Mouse (Mus musculus) kidney, adult 11 months (tissue): ENCODE measurements around the gene Rhbdd1.
A peak's percentile ranks its signal among the peaks of the same experiment; 100 is the strongest.

Source experiments
- DNase-seq: peaks from one replicate; pipeline ENCODE4 v3.0.0; 2022

The Rhbdd1 gene

GRCm38 (mm10) chr1:82371636-82372428 lies 55.6 kb downstream of the Rhbdd1 start:
- DNase-seq, result no peak

GRCm38 (mm10) chr1:82373924-82374323 lies 57.7 kb downstream of the Rhbdd1 start:
- no peak for DNase-seq

- DNase-seq, result peak; percentile 11
Measured at GRCm38 (mm10) chr1:82374831-82375358, 58.6 kb downstream of the Rhbdd1 start.

- DNase-seq, result no peak
Measured at GRCm38 (mm10) chr1:82375452-82375851, 59.2 kb downstream of the Rhbdd1 start.

- DNase-seq, result no peak
Measured at GRCm38 (mm10) chr1:82381946-82382345, 65.7 kb downstream of the Rhbdd1 start.

- no peak for DNase-seq
Measured at GRCm38 (mm10) chr1:82384106-82384505, 67.9 kb downstream of the Rhbdd1 start.

- no peak for DNase-seq
Measured at GRCm38 (mm10) chr1:82385054-82385453, 68.8 kb downstream of the Rhbdd1 start.

GRCm38 (mm10) chr1:82385827-82386230 lies 69.6 kb downstream of the Rhbdd1 start:
- no peak for DNase-seq

GRCm38 (mm10) chr1:82386814-82387771 lies 70.8 kb downstream of the Rhbdd1 start:
- no peak for DNase-seq

GRCm38 (mm10) chr1:82389371-82389770 lies 73.1 kb downstream of the Rhbdd1 start:
- DNase-seq, result no peak

- DNase-seq, result peak; percentile 4
Measured at GRCm38 (mm10) chr1:82395371-82395770, 79.1 kb downstream of the Rhbdd1 start.

GRCm38 (mm10) chr1:82407786-82408185 lies 91.5 kb downstream of the Rhbdd1 start:
- no peak for DNase-seq

- DNase-seq, result no peak
Measured at GRCm38 (mm10) chr1:82409271-82409670, 93.0 kb downstream of the Rhbdd1 start.

- DNase-seq, result no peak
Measured at GRCm38 (mm10) chr1:82410548-82410947, 94.3 kb downstream of the Rhbdd1 start.

GRCm38 (mm10) chr1:82411521-82411920 lies 95.3 kb downstream of the Rhbdd1 start:
- no peak for DNase-seq

GRCm38 (mm10) chr1:82412085-82412484 lies 95.8 kb downstream of the Rhbdd1 start:
- DNase-seq, result no peak

GRCm38 (mm10) chr1:82414434-82415045 lies 98.3 kb downstream of the Rhbdd1 start:
- no peak for DNase-seq

GRCm38 (mm10) chr1:82415641-82416040 lies 99.4 kb downstream of the Rhbdd1 start:
- no peak for DNase-seq

- DNase-seq, result no peak
Measured at GRCm38 (mm10) chr1:82427729-82428128, 111.5 kb downstream of the Rhbdd1 start.

GRCm38 (mm10) chr1:82429061-82429460 lies 112.8 kb downstream of the Rhbdd1 start:
- DNase-seq, result peak; percentile 69

- peak; percentile 62 for DNase-seq
Measured at GRCm38 (mm10) chr1:82432919-82433648, 116.8 kb downstream of the Rhbdd1 start.

- DNase-seq, result no peak
Measured at GRCm38 (mm10) chr1:82433649-82434005, 117.4 kb downstream of the Rhbdd1 start.
